ENCODE assay signal across 29 mouse cellular contexts in the genomic region with DNA sequence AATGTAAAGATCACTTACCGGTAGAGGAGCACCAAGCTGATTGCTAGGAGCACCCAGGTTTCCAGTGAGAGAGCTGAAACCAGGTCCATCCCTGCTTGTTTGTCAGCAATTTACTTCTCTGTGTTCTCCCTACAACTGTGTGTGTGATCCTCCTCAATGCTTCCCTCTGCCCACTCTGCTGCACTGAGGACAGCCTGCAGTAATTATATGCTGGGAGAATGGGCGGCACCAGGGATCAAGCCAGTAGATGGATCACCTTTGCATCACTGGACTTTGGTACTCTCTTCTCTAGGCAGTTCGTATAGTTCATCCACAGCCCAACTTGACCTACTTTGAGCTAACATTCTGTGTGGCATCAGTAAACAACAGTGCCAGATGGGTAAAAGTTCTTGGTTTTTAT. TPM values are rescaled to one million over a fixed set of nuclear protein-coding genes. Genes with fewer than 3 reads are reported as not detected.
"Had no signal": no experiment of that assay in that cellular context is flagged by ENCODE, and none has a peak within 500 bp of the region (broad histone marks: within the 10 kb centered on the region; RNA-seq: fewer than 3 reads in every experiment).

A gene (minus strand): TSS at position 277 of the 400 bp plus-strand sequence.

- ATAC-seq: intestine, embryonic 15.5 days had no signal

- H3K27ac ChIP-seq: intestine, embryonic 15.5 days; kidney, postnatal 0 days; layer of hippocampus, adult 2 months; limb, embryonic 10.5 days; limb, embryonic 13.5 days; liver, embryonic 13.5 days; neural tube, embryonic 12.5 days; neural tube, embryonic 15.5 days; stomach, embryonic 15.5 days had no signal

- H3K27me3 ChIP-seq: intestine, embryonic 15.5 days; limb, embryonic 13.5 days; liver, embryonic 13.5 days; neural tube, embryonic 12.5 days; neural tube, embryonic 15.5 days; stomach, embryonic 15.5 days had no signal

- H3K4me1 ChIP-seq: intestine, embryonic 15.5 days; limb, embryonic 10.5 days; limb, embryonic 13.5 days; liver, embryonic 13.5 days; neural tube, embryonic 12.5 days; neural tube, embryonic 15.5 days; stomach, embryonic 15.5 days had no signal

- H3K4me3 ChIP-seq: intestine, embryonic 15.5 days; layer of hippocampus, adult 2 months; limb, embryonic 10.5 days; limb, embryonic 13.5 days; liver, embryonic 13.5 days; neural tube, embryonic 12.5 days; neural tube, embryonic 15.5 days; stomach, embryonic 15.5 days had no signal

- H3K9ac ChIP-seq: intestine, embryonic 15.5 days; limb, embryonic 13.5 days; liver, embryonic 13.5 days; neural tube, embryonic 12.5 days; neural tube, embryonic 15.5 days; stomach, embryonic 15.5 days had no signal

- H3K36me3 ChIP-seq: intestine, embryonic 15.5 days; limb, embryonic 10.5 days; limb, embryonic 13.5 days; liver, embryonic 13.5 days; neural tube, embryonic 12.5 days; neural tube, embryonic 15.5 days; stomach, embryonic 15.5 days had no signal

- DNase-seq: kidney, adult 11 months; kidney, postnatal 25 days; layer of hippocampus, adult 9-11 months; liver, embryonic 13.5 days; lung, adult 2 months; lung, postnatal 14 days; lung, postnatal 4 days; midbrain, embryonic 14.5 days; right cerebral cortex, adult 18-20 months; right cerebral cortex, postnatal 14 days; right cerebral cortex, postnatal 4 days; spleen, adult 18-20 months; thymus, postnatal 25 days had no signal

RNA-seq across cellular contexts. Expression of the gene that starts here (rescaled TPM):
- total RNA-seq: layer of hippocampus, adult 2 months; layer of hippocampus, postnatal 25 days; left cerebral cortex, adult 18-20 months; left cerebral cortex, postnatal 25 days; megakaryocyte progenitor cell, adult 5-6 weeks; megakaryocyte-erythroid progenitor cell, adult 5-6 weeks had no signal
- polyA plus RNA-seq: kidney, embryonic 14.5 days; limb, embryonic 10.5 days; limb, embryonic 13.5 days; midbrain, embryonic 11.5 days; midbrain, embryonic 14.5 days; neural tube, embryonic 12.5 days; neural tube, embryonic 15.5 days; thymus, postnatal 0 days had no signal
